Mouse (Mus musculus) forebrain, embryonic 15.5 days (tissue): ENCODE results near the gene Matn4. TPM values are rescaled to one million over a fixed set of nuclear protein-coding genes. Genes with fewer than 3 reads are reported as not detected.

Experiments
- ATAC-seq: fragments of 200-750 bp; cut with Nextera tagmentation; replicated peaks from 2 replicates; pipeline ENCODE4 v1.8.0; 2017; ENCODE audit warnings: mild to moderate bottlenecking, moderate TSS enrichment, moderate library complexity
- H3K27ac ChIP-seq: fragments of 300-500 bp; sonication (generic); replicated peaks from 2 replicates; pipeline ENCODE4 v1.5.1; 2015; ENCODE audit warnings: mild to moderate bottlenecking, inconsistent platforms
- H3K27me3 ChIP-seq: fragments of 300-500 bp; sonication (generic); 2 replicates; pipeline ENCODE4 v1.6.1; 2015; ENCODE audit warnings: inconsistent platforms
- H3K36me3 ChIP-seq: fragments of 300-500 bp; sonication (generic); 2 replicates; pipeline ENCODE4 v1.6.1; 2015; ENCODE audit warnings: mild to moderate bottlenecking, inconsistent platforms
- H3K4me1 ChIP-seq: fragments of 300-500 bp; sonication (generic); 2 replicates; pipeline ENCODE4 v1.6.1; 2015; ENCODE audit warnings: inconsistent platforms
- H3K4me2 ChIP-seq: fragments of 300-500 bp; sonication (generic); replicated peaks from 2 replicates; pipeline ENCODE4 v1.6.1; 2015; ENCODE audit warnings: mild to moderate bottlenecking, inconsistent platforms
- H3K4me3 ChIP-seq: fragments of 300-500 bp; sonication (generic); 2 replicates; pipeline ENCODE4 v1.5.1; 2015; ENCODE audit warnings: mild to moderate bottlenecking, inconsistent platforms
- H3K9ac ChIP-seq: fragments of 300-500 bp; sonication (generic); replicated peaks from 2 replicates; pipeline ENCODE4 v1.6.1; 2015; ENCODE audit warnings: mild to moderate bottlenecking, inconsistent platforms
- H3K9me3 ChIP-seq: fragments of 300-500 bp; sonication (generic); 2 replicates; pipeline ENCODE4 v1.6.1; 2016; ENCODE audit warnings: inconsistent platforms
- WGBS: fragments of 180-500 bp; shearing (Covaris S2); methylation state at CpG from one replicate; pipeline ENCODE4 v1.1.7; 2015; ENCODE audit warnings: mixed read lengths; 5-methylcytosine and 5-hydroxymethylcytosine counted together
- polyA plus RNA-seq: library from polyadenylated mRNA; unstranded; fragments of >200 nt; fragmentation: Nextera tagmentation; extraction: Ambion mirVana; gene quantifications from 2 replicates; pipeline ENCODE4 v1.2.1, GENCODE M21; 2015

Gene Matn4
- polyA plus RNA-seq, 1 experiment from 2014 or later: 0.94 TPM

GRCm38 (mm10) chr2:164422675-164423393, 17.9 kb upstream of the Matn4 start:
- WGBS: 92% methylated on average over 15 of the region's 15 CpGs
- H3K4me2 ChIP-seq: no peak overlapping the region
- no peaks in the 10 kb centered on the region for H3K4me1 ChIP-seq
- no peak overlapping the region for H3K9ac ChIP-seq
- no peak for ATAC-seq
- no peaks in the 10 kb centered on the region for H3K36me3 ChIP-seq
- H3K9me3 ChIP-seq: no peaks in the 10 kb centered on the region
- no peak overlapping the region for H3K4me3 ChIP-seq
- H3K27me3 ChIP-seq: no peaks in the 10 kb centered on the region
- H3K27ac ChIP-seq: no peak overlapping the region

GRCm38 (mm10) chr2:164421979-164422378, 17.0 kb upstream of the Matn4 start:
- Histone ChIP-seq H3K9me3 (no peaks in the 10 kb centered on the region), H3K4me2 (no peak overlapping the region), H3K27me3 (no peaks in the 10 kb centered on the region), H3K9ac (no peak overlapping the region), H3K27ac (no peak overlapping the region), H3K36me3 (no peaks in the 10 kb centered on the region), H3K4me1 (no peaks in the 10 kb centered on the region), H3K4me3 (no peak overlapping the region)
- ATAC-seq: no peak
- 89% methylated on average over 8 of the region's 8 CpGs for WGBS

- no peaks in the 10 kb centered on the region for H3K27me3 ChIP-seq
- ATAC-seq: no peak
- no peak overlapping the region for H3K9ac ChIP-seq
- no peaks in the 10 kb centered on the region for H3K4me1 ChIP-seq
- no peaks in the 10 kb centered on the region for H3K36me3 ChIP-seq
- H3K4me2 ChIP-seq: no peak overlapping the region
- no peak overlapping the region for H3K4me3 ChIP-seq
- no peak overlapping the region for H3K27ac ChIP-seq
- 92% methylated on average over 7 of the region's 7 CpGs for WGBS
- H3K9me3 ChIP-seq: no peaks in the 10 kb centered on the region
Measured at GRCm38 (mm10) chr2:164421306-164421705, 16.3 kb upstream of the Matn4 start.

- H3K4me2 ChIP-seq: no peak overlapping the region
- H3K36me3 ChIP-seq: no peaks in the 10 kb centered on the region
- H3K9ac ChIP-seq: no peak overlapping the region
- 2% methylated on average over 3 of the region's 3 CpGs for WGBS
- no peak overlapping the region for H3K27ac ChIP-seq
- H3K4me3 ChIP-seq: no peak overlapping the region
- no peaks in the 10 kb centered on the region for H3K9me3 ChIP-seq
- ATAC-seq: no peak
- H3K4me1 ChIP-seq: no peaks in the 10 kb centered on the region
- H3K27me3 ChIP-seq: peaks cover under 1% of the 10 kb centered on the region; the same call in 1 of the 2 replicates
Measured at GRCm38 (mm10) chr2:164419489-164419888, 14.5 kb upstream of the Matn4 start.

GRCm38 (mm10) chr2:164418308-164418875, 13.4 kb upstream of the Matn4 start:
- Histone ChIP-seq H3K36me3 (no peaks in the 10 kb centered on the region), H3K27ac (no peak overlapping the region), H3K9ac (no peak overlapping the region), H3K9me3 (no peaks in the 10 kb centered on the region), H3K4me2 (no peak overlapping the region), H3K4me1 (peaks cover 3% of the 10 kb centered on the region; the same call in 1 of the 2 replicates), H3K4me3 (no peak overlapping the region), H3K27me3 (peaks cover 4% of the 10 kb centered on the region; the same call in 1 of the 2 replicates)
- WGBS: 29% methylated on average over 3 of the region's 3 CpGs
- ATAC-seq: no peak

- no peak overlapping the region for H3K4me3 ChIP-seq
- H3K4me1 ChIP-seq: peaks cover 3% of the 10 kb centered on the region; the same call in 1 of the 2 replicates
- peaks cover 4% of the 10 kb centered on the region; the same call in 1 of the 2 replicates for H3K27me3 ChIP-seq
- H3K4me2 ChIP-seq: no peak overlapping the region
- no peak for ATAC-seq
- H3K27ac ChIP-seq: no peak overlapping the region
- no peaks in the 10 kb centered on the region for H3K9me3 ChIP-seq
- H3K9ac ChIP-seq: no peak overlapping the region
- WGBS: 2% methylated on average over 2 of the region's 2 CpGs
- H3K36me3 ChIP-seq: no peaks in the 10 kb centered on the region
Measured at GRCm38 (mm10) chr2:164417198-164417597, 12.2 kb upstream of the Matn4 start.

- no peak overlapping the region for H3K27ac ChIP-seq
- no peak for ATAC-seq
- 73% methylated on average over 10 of the region's 10 CpGs for WGBS
- peak overlapping the region; percentile 14 for H3K4me3 ChIP-seq
- H3K9me3 ChIP-seq: no peaks in the 10 kb centered on the region
- peak overlapping the region; percentile 36 for H3K4me2 ChIP-seq
- no peak overlapping the region for H3K9ac ChIP-seq
- no peaks in the 10 kb centered on the region for H3K36me3 ChIP-seq
- H3K4me1 ChIP-seq: peaks cover 3% of the 10 kb centered on the region; the same call in 1 of the 2 replicates
- H3K27me3 ChIP-seq: peaks cover 7% of the 10 kb centered on the region; the same call in 1 of the 2 replicates
Measured at GRCm38 (mm10) chr2:164414581-164414980, 9.6 kb upstream of the Matn4 start.

GRCm38 (mm10) chr2:164414167-164414566, 9.2 kb upstream of the Matn4 start:
- H3K4me3 ChIP-seq: peak overlapping the region; percentile 14
- H3K27ac ChIP-seq: no peak overlapping the region
- H3K36me3 ChIP-seq: no peaks in the 10 kb centered on the region
- H3K4me1 ChIP-seq: peaks cover 3% of the 10 kb centered on the region; the same call in 1 of the 2 replicates
- WGBS: 16% methylated on average over 28 of the region's 28 CpGs
- H3K9ac ChIP-seq: no peak overlapping the region
- no peaks in the 10 kb centered on the region for H3K9me3 ChIP-seq
- H3K27me3 ChIP-seq: peaks cover 11% of the 10 kb centered on the region; the same call in 1 of the 2 replicates
- no peak for ATAC-seq
- H3K4me2 ChIP-seq: peak overlapping the region; percentile 36

- no peak overlapping the region for H3K27ac ChIP-seq
- H3K9ac ChIP-seq: no peak overlapping the region
- no peak overlapping the region for H3K4me2 ChIP-seq
- H3K4me3 ChIP-seq: no peak overlapping the region
- no peaks in the 10 kb centered on the region for H3K9me3 ChIP-seq
- under 1% methylated on average over 22 of the region's 22 CpGs for WGBS
- no peaks in the 10 kb centered on the region for H3K36me3 ChIP-seq
- peaks cover 69% of the 10 kb centered on the region for H3K27me3 ChIP-seq
- ATAC-seq: no peak; the same call in 1 of the 2 replicates
- H3K4me1 ChIP-seq: peaks cover 11% of the 10 kb centered on the region
Measured at GRCm38 (mm10) chr2:164407708-164408107, 2.7 kb upstream of the Matn4 start.

GRCm38 (mm10) chr2:164405519-164405918, 559 bp upstream of the Matn4 start:
- 39% methylated on average over 5 of the region's 5 CpGs for WGBS
- ATAC-seq: no peak

GRCm38 (mm10) chr2:164404082-164404990, 624 bp downstream of the Matn4 start:
- no peak for ATAC-seq
- Histone ChIP-seq H3K36me3 (no peaks in the 10 kb centered on the region), H3K9ac (no peak overlapping the region; the same call in 1 of the 2 replicates), H3K27me3 (peaks cover 95% of the 10 kb centered on the region), H3K4me2 (peak overlapping the region; percentile 32), H3K4me3 (peak overlapping the region; percentile 18), H3K4me1 (peaks cover 18% of the 10 kb centered on the region), H3K27ac (no peak overlapping the region), H3K9me3 (no peaks in the 10 kb centered on the region)
- WGBS: under 1% methylated on average over 39 of the region's 49 CpGs

More at GRCm38 (mm10) chr2:164405519-164405918, 559 bp upstream of the Matn4 start:
- H3K9ac ChIP-seq: no peak overlapping the region
- H3K27me3 ChIP-seq: peaks cover 89% of the 10 kb centered on the region
- H3K4me3 ChIP-seq: no peak overlapping the region
- no peaks in the 10 kb centered on the region for H3K36me3 ChIP-seq
- H3K4me2 ChIP-seq: no peak overlapping the region
- no peaks in the 10 kb centered on the region for H3K9me3 ChIP-seq
- no peak overlapping the region for H3K27ac ChIP-seq
- peaks cover 15% of the 10 kb centered on the region for H3K4me1 ChIP-seq
